Mouse (Mus musculus) heart, embryonic 12.5 days (tissue): Measurements from ENCODE around the gene Fbxw7. TPM values are rescaled to one million over a fixed set of nuclear protein-coding genes. Genes with fewer than 3 reads are reported as not detected.
A peak's percentile ranks its signal among the peaks of the same experiment; 100 is the strongest.

Experiments used
- ATAC-seq: fragments of 200-750 bp; cut with Nextera tagmentation; 2 replicates; pipeline ENCODE4 v1.8.0; 2017; ENCODE audit warnings: moderate TSS enrichment, moderate library complexity; ENCODE audit not compliant: insufficient number of reproducible peaks, low FRiP score
- H3K27ac ChIP-seq: fragments of 300-500 bp; sonication (generic); 2 replicates; pipeline ENCODE4 v1.5.1; 2016; ENCODE audit warnings: mild to moderate bottlenecking, moderate library complexity; ENCODE audit not compliant: poor library complexity, severe bottlenecking
- H3K27me3 ChIP-seq: fragments of 300-500 bp; sonication (generic); replicated peaks from 2 replicates; pipeline ENCODE4 v1.6.1; 2016; ENCODE audit warnings: mild to moderate bottlenecking, moderate library complexity
- H3K36me3 ChIP-seq: fragments of 300-500 bp; sonication (generic); 2 replicates; pipeline ENCODE4 v1.6.1; 2016; ENCODE audit warnings: mild to moderate bottlenecking, moderate library complexity
- H3K4me1 ChIP-seq: fragments of 300-500 bp; sonication (generic); replicated peaks from 2 replicates; pipeline ENCODE4 v1.6.1; 2016; ENCODE audit warnings: mild to moderate bottlenecking
- H3K4me2 ChIP-seq: fragments of 300-500 bp; sonication (generic); 2 replicates; pipeline ENCODE4 v1.6.1; 2016; ENCODE audit warnings: mild to moderate bottlenecking, moderate library complexity
- H3K4me3 ChIP-seq: fragments of 300-500 bp; sonication (generic); 2 replicates; pipeline ENCODE4 v1.5.1; 2016; ENCODE audit warnings: mild to moderate bottlenecking
- H3K9ac ChIP-seq: fragments of 300-500 bp; sonication (generic); 2 replicates; pipeline ENCODE4 v1.6.1; 2016; ENCODE audit warnings: mild to moderate bottlenecking, moderate library complexity
- H3K9me3 ChIP-seq: fragments of 300-500 bp; sonication (generic); replicated peaks from 2 replicates; pipeline ENCODE4 v1.6.1; 2016; ENCODE audit warnings: mild to moderate bottlenecking, moderate library complexity
- WGBS: fragments of 180-500 bp; shearing (Covaris S2); methylation state at CpG from one replicate; pipeline ENCODE4 v1.1.7; 2016; 5-methylcytosine and 5-hydroxymethylcytosine counted together
- polyA plus RNA-seq: library from polyadenylated mRNA; unstranded; fragments of >200 nt; fragmentation: Nextera tagmentation; extraction: Ambion mirVana; gene quantifications from 2 replicates; pipeline ENCODE4 v1.2.1, GENCODE M21; 2016

Fbxw7 gene
- polyA plus RNA-seq, 1 experiment from 2014 or later: 6.9 TPM

DNA sequence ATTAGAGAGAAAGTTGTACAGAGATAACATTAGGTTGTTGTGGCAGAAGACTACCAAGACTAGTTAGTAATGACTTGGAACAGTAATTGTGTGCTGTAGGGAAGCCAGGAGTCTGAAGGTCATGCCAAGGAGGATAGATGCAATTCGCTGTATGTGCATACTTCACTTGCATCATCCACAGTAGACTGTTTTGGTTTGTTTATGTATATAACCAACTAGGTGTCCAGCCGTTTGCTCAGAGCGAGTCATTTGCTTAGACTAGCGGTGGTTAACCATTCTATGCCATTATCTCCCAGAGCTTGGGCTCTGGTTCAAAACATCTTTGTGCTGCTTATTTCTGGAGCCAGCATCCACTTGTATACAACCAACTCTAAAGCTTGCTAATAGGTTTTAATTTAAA is 134.3 kb downstream of the Fbxw7 start:
- Histone ChIP-seq H3K9me3 (no peaks in the 10 kb centered on the region), H3K4me3 (no peak overlapping the region), H3K27ac (no peak overlapping the region), H3K9ac (no peak overlapping the region), H3K27me3 (no peaks in the 10 kb centered on the region), H3K4me2 (no peak overlapping the region), H3K36me3 (no peaks in the 10 kb centered on the region), H3K4me1 (peaks cover 13% of the 10 kb centered on the region)
- 83% methylated on average over 4 of the region's 4 CpGs for WGBS
- ATAC-seq: no peak

GRCm38 (mm10) chr3:84951698-84952097 is 136.6 kb downstream of the Fbxw7 start:
- Histone ChIP-seq H3K4me1 (peaks cover 13% of the 10 kb centered on the region), H3K36me3 (no peaks in the 10 kb centered on the region), H3K4me2 (peak overlapping the region; percentile 66), H3K27me3 (no peaks in the 10 kb centered on the region), H3K9ac (peak overlapping the region; percentile 61; the same call in 1 of the 2 replicates), H3K9me3 (no peaks in the 10 kb centered on the region), H3K27ac (no peak overlapping the region), H3K4me3 (peak overlapping the region; percentile 44)
- no peak for ATAC-seq
- 54% methylated on average over 2 of the region's 2 CpGs for WGBS

DNA sequence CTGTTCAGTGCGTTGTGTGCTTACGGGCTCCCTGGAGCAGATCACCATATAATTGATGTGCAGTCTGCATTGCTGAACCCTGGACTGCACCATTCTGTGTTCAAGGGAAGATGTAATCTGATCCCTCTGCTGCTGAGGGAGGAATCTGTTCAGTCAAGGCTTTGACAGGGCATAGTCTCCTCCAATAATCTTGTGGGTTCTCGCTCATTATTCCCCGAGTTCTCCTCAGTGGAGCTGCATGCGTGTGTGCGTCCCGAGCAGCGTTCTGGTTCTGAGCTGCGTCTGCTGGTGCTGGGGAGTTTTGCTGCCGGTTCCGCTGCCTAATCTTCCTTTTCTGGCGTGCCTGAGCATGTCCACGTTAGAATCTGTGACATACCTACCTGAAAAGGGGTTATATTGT is 137.1 kb downstream of the Fbxw7 start:
- peaks cover 13% of the 10 kb centered on the region for H3K4me1 ChIP-seq
- H3K9ac ChIP-seq: peak overlapping the region; percentile 61
- peak overlapping the region; percentile 44 for H3K4me3 ChIP-seq
- H3K4me2 ChIP-seq: peak overlapping the region; percentile 66
- no peaks in the 10 kb centered on the region for H3K9me3 ChIP-seq
- ATAC-seq: peak; percentile 48; the same call in 1 of the 2 replicates
- peak overlapping the region; percentile 36; the same call in 1 of the 2 replicates for H3K27ac ChIP-seq
- 32% methylated on average over 13 of the region's 13 CpGs for WGBS
- no peaks in the 10 kb centered on the region for H3K36me3 ChIP-seq
- no peaks in the 10 kb centered on the region for H3K27me3 ChIP-seq

GRCm38 (mm10) chr3:84952585-84953187 is 137.6 kb downstream of the Fbxw7 start:
- ATAC-seq: no peak
- Histone ChIP-seq H3K4me3 (peak overlapping the region; percentile 44), H3K9ac (peak overlapping the region; percentile 61), H3K27ac (peak overlapping the region; percentile 36; the same call in 1 of the 2 replicates), H3K4me2 (peak overlapping the region; percentile 66), H3K27me3 (no peaks in the 10 kb centered on the region), H3K9me3 (no peaks in the 10 kb centered on the region), H3K4me1 (peaks cover 13% of the 10 kb centered on the region), H3K36me3 (no peaks in the 10 kb centered on the region)
- WGBS: 68% methylated on average over 7 of the region's 7 CpGs

- Histone ChIP-seq H3K9ac (no peak overlapping the region), H3K4me3 (no peak overlapping the region), H3K27me3 (no peaks in the 10 kb centered on the region), H3K9me3 (no peaks in the 10 kb centered on the region), H3K4me2 (no peak overlapping the region), H3K36me3 (no peaks in the 10 kb centered on the region), H3K27ac (no peak overlapping the region), H3K4me1 (peaks cover 10% of the 10 kb centered on the region)
- 88% methylated on average over 8 of the region's 8 CpGs for WGBS
- no peak for ATAC-seq
These were observed 140.1 kb downstream of the Fbxw7 start for GRCm38 (mm10) chr3:84955011-84955775.

DNA sequence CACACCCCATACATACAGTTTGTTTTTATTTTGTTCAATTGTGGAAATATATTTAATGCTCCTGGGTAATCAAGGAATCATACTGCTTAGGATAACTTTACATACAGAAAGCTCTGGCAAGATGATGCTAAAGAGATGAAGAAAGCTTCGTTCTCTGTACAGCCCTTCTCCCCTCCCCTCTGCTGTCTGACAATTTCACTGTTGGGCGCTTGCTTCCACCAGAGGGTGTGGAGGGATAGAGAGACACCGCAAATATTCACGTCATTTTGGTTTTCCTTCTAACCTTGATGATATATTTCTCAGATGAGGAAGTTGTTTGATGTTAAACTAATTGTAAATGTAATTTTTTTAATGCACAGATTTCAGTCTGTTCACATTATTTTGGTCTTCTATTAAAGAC is 140.8 kb downstream of the Fbxw7 start:
- 78% methylated on average over 4 of the region's 4 CpGs for WGBS
- H3K9me3 ChIP-seq: no peaks in the 10 kb centered on the region
- no peaks in the 10 kb centered on the region for H3K27me3 ChIP-seq
- H3K9ac ChIP-seq: no peak overlapping the region
- no peak overlapping the region for H3K4me3 ChIP-seq
- peaks cover 10% of the 10 kb centered on the region for H3K4me1 ChIP-seq
- H3K27ac ChIP-seq: no peak overlapping the region
- peaks cover 2% of the 10 kb centered on the region; the same call in 1 of the 2 replicates for H3K36me3 ChIP-seq
- ATAC-seq: no peak
- H3K4me2 ChIP-seq: no peak overlapping the region

DNA sequence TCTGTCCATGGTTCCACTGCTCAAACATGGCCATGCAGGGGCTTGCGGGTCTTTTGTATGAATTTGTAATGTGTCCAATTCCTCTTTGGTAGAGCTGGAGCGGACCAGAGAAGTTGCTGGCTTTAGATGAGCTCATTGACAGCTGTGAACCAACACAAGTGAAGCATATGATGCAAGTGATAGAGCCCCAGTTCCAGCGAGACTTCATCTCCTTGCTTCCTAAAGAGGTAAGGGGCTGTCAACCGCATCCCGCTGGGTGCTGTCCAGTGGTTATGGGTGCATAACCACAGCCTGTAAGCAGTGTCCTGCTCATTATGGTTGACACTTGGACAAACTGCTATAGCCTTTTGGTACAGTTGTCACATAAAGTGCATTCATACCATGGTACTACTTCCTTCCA is 150.1 kb downstream of the Fbxw7 start:
- WGBS: 90% methylated on average over 5 of the region's 5 CpGs
- Histone ChIP-seq H3K27ac (no peak overlapping the region), H3K4me1 (no peaks in the 10 kb centered on the region), H3K4me2 (no peak overlapping the region), H3K27me3 (no peaks in the 10 kb centered on the region), H3K9ac (no peak overlapping the region), H3K4me3 (no peak overlapping the region), H3K36me3 (peaks cover 26% of the 10 kb centered on the region), H3K9me3 (no peaks in the 10 kb centered on the region)
- ATAC-seq: no peak

DNA sequence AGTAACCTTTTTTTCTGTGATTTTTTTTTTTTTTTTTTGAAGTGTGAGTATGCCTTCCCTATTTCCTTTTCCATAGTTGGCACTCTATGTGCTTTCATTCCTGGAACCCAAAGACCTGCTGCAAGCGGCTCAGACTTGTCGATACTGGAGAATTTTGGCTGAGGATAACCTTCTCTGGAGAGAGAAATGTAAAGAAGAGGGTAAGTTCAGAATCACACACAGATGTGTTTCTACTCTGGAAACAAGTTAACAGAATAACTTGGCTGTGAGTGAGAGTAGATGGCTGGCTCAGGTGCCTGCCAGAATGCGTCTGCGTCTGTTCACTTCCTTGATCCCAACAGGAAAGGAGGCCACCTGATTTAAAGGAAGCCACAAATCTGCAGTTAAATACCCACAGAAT is 152.3 kb downstream of the Fbxw7 start:
- H3K27ac ChIP-seq: no peak overlapping the region
- no peak overlapping the region for H3K9ac ChIP-seq
- H3K4me2 ChIP-seq: no peak overlapping the region
- WGBS: 94% methylated on average over 4 of the region's 4 CpGs
- no peak overlapping the region for H3K4me3 ChIP-seq
- no peaks in the 10 kb centered on the region for H3K27me3 ChIP-seq
- no peaks in the 10 kb centered on the region for H3K4me1 ChIP-seq
- no peaks in the 10 kb centered on the region for H3K9me3 ChIP-seq
- no peak for ATAC-seq
- H3K36me3 ChIP-seq: peaks cover 30% of the 10 kb centered on the region

GRCm38 (mm10) chr3:84971561-84971960 is 156.5 kb downstream of the Fbxw7 start:
- Histone ChIP-seq H3K4me3 (no peak overlapping the region), H3K36me3 (peaks cover 44% of the 10 kb centered on the region), H3K4me1 (no peaks in the 10 kb centered on the region), H3K27ac (no peak overlapping the region), H3K9me3 (no peaks in the 10 kb centered on the region), H3K9ac (no peak overlapping the region), H3K4me2 (no peak overlapping the region), H3K27me3 (no peaks in the 10 kb centered on the region)
- WGBS: 70% methylated on average over 5 of the region's 5 CpGs
- ATAC-seq: no peak

DNA sequence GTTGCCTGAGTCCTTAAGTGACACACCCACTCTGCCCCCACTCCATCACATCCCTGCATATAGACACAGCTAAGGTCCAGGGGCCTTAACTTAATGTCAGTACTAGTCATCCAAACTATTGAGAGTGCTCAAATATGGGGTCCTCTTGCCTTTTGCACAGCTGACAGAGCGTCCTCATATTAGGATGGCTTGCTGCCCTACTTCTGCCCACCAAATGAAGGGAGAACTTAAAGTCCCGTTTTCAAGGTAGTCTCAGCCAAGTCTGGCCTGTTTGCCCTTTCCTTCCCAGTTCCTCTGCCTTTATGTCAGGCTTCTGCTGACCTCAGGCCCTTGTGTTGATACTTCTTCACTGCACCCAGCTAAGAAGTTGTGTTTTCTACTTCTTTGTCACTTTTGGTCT is 157.8 kb downstream of the Fbxw7 start:
- 82% methylated on average over 2 of the region's 2 CpGs for WGBS
- no peaks in the 10 kb centered on the region for H3K9me3 ChIP-seq
- peaks cover 46% of the 10 kb centered on the region for H3K36me3 ChIP-seq
- ATAC-seq: no peak
- H3K27ac ChIP-seq: no peak overlapping the region
- H3K4me2 ChIP-seq: no peak overlapping the region
- H3K4me1 ChIP-seq: no peaks in the 10 kb centered on the region
- no peak overlapping the region for H3K4me3 ChIP-seq
- H3K27me3 ChIP-seq: no peaks in the 10 kb centered on the region
- H3K9ac ChIP-seq: no peak overlapping the region

GRCm38 (mm10) chr3:84974193-84974592 is 159.1 kb downstream of the Fbxw7 start:
- 91% methylated on average over 9 of the region's 9 CpGs for WGBS
- no peak overlapping the region for H3K27ac ChIP-seq
- H3K27me3 ChIP-seq: no peaks in the 10 kb centered on the region
- no peak overlapping the region for H3K4me3 ChIP-seq
- no peak overlapping the region for H3K4me2 ChIP-seq
- peaks cover 39% of the 10 kb centered on the region for H3K36me3 ChIP-seq
- H3K4me1 ChIP-seq: no peaks in the 10 kb centered on the region
- H3K9me3 ChIP-seq: no peaks in the 10 kb centered on the region
- ATAC-seq: no peak
- no peak overlapping the region for H3K9ac ChIP-seq
